Mouse (Mus musculus) cerebellum, adult 9-10 months (tissue): ENCODE measurements at regions not wholly inside any gene's neighbourhood (a gene's known extent, or its start where the extent isn't known, plus 50 kb on each side); places are given as distances from the start of the nearest gene placed in this dataset.
"Not testable (repeated sequence)": the region's sequence is repeated elsewhere in the genome, so short reads cannot be mapped to it uniquely, and the experiment has no call there.

Experiments used
- DNase-seq: peaks from one replicate; pipeline ENCODE4 v3.0.0; 2022

DNA sequence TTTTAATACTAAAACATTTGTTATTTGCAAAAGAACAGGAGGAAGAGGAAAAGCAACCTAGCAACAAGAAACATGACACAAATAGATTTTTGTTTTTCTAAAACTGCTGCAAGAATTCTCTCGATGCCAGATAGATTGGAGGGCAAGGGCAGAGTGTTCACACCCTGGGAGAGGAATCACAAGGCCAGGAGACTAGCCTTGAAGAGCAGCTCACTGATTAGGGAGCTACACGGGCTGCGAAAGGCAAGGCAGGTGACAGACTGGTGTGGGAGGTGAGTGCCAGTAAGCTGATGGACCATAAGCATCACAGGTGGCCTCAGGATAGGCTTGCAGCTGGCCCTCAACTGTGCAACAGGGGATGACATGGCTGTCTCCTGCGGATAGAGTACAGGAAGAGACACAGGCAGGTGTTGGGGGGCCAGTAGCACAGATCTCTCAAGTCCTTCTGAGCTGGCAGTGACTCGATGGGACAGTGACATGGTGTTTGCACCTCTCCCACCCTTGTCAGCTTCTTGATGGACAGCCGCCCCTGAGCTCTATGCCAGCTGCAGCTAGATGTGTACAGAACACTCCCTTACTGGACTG, 102.0 kb upstream of the Abca1 start:
- DNase-seq: no peak

DNA sequence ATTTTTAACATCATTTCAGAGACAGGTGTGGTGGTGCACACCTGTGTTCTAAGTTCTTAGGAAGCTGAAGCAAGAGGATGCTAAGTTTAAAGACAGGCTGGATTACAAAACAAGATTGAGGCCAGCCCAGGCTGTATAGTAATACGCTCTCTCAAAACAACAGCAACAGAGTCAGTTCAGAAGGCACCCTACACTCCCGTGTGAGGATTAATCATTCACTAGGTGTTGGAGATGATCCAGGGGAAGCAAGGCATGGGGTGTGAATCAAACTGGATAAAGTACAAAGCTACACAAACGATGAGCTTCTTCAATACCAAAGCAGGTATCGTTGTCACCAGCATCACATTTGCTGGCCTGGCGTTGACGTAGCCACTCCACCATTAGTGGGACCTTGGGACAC, 99.3 kb upstream of the Abca1 start:
- DNase-seq: no peak

DNA sequence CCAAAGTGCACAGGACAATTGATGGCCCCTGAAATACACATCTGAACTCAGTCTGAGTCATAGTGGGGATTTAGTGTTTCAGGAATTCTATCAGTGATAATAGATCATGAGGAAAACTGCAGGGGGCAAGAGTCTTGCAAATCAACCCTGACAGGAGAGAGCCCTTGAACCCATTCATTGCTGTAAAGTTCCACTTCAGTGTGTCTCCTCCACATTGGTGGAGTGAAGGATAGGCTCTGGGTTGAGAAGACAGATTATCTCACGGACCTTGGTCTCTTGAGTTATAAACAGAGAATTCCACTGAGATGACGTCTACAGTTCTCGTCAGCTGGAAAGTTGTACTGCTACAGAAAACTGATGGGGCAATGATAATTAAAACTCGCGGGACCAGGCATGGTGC, 97.3 kb upstream of the Abca1 start:
- DNase-seq: no peak

DNA sequence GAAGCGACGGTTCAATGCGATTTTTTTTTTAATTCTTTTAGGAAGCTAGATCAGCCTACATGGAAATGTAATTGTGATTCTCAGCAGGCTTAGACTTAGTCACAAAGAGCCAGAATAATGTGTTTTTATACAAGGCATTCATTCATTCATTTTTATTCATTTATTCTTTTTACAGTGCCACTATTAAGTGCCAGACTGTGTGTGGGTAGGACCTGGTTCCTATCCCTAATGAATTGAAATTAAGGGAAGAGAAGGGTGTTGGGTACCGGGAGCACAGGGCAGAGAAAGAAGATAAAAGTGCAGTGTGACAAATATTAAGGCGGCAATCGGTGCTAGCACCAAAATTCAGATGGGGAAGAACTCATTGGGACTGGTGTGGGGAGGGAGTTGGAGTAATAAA, 94.8 kb upstream of the Abca1 start:
- no peak for DNase-seq

DNA sequence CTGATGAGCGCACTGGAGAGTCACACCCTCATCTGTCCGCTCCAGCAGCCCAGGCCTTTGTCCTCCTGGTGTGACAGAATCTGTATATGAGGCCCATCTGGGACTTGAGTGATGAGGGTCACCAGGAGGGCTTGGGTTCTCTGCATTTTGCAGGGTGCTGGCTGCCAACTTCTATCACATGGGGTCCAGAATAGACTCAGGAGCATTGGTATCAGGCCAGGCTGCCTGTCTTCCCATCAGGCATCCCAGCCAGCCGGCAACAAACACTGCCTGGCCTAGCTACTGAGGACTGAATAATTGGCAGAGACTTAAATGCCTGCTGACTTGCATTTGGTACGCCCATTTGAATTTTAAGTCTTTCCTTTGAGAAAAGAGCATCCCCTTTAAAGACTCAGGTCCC, 94.0 kb upstream of the Abca1 start:
- peak; percentile 40 for DNase-seq

DNA sequence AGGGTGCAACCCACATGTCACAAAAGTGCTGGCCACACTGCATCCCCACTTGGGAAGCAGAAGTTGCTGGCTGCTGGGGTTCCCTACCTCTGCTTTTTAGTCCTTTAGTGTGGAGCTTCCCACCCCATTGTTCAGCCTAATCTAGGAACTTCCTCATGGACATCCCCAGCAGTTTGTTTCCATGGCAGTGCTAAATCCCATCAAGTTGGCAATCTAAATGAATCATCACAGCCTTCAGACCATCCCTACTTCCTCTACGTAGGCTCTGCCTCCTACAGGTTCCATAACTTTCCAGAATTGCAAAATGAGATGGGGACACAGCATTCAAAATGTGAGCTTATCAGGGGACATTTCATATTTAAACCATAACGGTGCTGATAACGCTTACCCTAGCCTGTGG, 90.6 kb upstream of the Abca1 start:
- DNase-seq: no peak

DNA sequence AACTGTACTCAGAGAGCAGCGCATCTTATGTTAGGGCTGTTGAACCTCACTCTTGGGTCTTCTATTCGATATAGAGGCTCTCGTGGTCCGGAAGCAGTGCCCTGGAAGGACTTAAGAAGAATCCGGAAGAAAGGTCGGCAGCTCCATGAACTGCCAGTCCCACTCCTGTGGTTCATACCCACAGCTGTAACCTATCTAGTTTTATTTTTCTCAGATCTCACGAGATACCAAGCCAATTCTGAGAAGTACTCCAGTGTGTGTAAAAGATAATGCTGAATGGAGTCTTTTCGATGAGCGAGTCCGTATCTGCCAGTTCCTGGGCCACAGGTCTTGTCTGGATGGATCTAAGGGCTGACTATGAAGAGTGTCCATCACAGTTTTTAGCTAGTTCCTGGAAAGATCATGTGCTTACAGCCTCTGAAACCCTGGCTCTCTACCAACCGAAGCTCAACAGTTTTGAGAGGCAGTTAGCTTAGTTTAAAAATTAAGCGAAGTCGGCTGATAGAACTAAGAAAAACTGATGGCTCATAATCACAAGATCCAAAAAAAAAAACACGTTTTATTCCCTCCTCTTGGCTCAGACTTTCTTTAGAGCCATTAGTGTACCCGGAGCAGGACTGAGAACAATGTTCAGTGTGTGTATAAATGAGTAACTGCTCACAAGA, 86.5 kb upstream of the Abca1 start:
- DNase-seq: no peak

DNA sequence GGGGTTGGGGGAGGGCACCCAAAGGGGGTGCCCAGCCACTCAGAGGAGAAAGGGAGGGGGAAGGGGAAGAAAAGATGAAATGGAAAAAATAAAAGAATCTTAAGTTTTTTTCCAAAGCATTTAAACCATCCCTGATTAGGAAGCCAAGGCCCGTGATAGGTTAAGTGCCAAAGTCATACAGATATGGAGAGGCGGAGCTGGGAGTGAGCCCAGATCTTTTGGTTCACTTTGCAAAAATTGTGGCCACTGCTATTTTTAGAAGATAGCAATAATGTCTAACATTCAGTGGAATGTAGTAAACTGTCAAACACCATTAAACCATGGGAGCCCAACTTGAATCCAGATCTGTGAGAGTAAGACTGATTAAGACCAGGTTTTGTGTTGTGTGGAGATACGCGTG, 85.9 kb upstream of the Abca1 start:
- DNase-seq: no peak

DNA sequence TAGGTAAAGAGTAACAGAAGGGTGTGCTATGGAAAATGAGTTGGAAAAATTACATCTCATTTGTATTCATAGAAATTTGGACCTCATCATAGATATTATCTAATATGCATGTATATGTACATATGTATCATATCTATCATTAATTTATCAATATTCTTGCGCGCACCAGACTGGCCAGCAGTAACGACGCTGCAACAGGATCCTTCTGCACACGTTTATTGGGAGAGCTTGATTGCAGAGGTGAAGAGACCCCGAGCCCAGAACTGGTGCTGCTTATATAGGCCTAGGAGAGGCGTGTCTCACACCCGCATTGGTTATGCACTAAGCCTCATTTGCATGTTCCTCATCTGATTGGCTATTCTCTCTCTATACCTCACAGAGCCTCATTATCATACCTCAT, 83.8 kb upstream of the Abca1 start:
- not testable (repeated sequence) for DNase-seq

DNA sequence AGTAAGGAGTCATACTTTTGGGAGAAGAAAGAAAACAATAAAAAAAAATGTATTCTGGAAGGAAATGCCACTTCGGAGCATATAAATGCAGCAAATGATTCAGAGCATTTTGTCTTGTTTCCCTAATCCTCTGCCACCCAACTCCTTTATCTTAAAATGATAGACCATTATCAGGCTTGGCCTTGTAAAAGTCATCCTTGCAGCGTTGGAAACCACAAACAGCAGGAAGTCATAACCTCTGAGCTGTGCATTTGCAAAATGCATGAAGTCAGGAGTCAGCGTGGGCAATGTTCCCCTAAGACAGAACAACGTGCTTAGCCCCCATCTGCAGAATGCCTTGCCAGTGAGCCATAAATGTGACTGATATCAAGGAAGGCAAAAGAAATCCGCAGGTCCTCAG, 80.2 kb upstream of the Abca1 start:
- no peak for DNase-seq

DNA sequence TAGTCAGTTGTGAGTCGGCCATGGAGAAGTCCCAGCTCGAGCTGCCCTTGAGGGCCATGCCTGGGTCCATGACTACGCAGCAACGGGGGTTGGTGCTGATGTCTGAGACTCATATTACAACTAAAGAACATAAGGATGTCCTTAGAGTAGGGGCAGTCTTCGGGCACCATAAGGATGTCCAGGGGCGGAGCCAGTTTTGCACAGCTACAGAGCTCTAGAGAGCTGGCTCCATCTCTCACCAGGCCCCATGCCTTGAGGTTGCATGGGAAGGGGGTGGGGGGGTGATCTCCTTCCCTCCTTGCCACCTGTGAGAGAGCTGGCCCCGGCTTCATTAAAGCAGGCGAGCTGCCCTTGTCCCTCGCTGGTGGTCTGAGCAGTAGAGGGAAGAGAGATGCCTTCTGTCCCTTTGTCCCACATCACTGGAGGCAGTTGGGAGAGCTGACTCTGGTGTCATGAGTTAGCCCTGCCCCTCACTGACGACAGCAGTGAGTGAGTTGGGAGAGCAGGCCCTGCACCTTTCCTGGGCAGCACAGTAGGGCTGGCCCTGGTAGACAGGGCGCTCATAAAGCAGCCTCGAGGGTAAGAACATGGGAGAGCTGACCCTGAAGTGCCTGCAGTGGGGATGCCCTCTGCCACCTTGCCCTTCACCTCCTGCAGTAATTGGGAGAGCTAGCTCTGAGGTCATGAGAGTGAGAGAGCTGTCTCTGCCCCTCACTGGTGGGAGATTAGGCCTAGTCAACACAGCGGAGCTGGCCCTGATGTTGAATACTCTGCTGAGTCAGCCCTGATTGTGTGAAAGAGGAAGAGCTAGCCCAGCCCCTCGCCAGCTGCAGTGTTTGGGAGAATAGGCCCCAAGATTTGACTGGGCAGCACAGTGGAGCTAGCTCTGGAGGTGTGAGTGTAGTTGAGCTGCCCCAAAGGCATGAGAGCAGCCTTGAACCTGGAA, 78.9 kb upstream of the Abca1 start:
- DNase-seq: no peak

DNA sequence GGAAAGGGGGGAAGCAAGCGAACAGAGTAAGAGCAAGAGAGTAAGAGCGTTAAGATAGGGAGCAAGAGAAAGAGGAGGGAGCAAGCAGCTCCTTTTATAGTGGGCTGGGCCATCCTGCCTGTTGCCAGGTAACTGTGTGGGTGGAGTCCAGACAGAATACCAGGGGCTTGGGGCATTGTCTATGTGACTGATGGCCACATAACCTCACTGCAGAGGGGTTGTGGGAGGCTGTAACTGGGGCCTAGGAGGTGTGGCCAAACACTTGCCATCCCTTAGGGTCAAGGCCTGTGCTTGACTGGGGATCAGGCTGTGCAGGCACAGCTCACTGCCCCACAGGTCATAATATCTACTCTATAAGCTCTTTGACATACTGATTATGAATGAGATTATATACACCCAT, 76.2 kb upstream of the Abca1 start:
- DNase-seq: no peak

DNA sequence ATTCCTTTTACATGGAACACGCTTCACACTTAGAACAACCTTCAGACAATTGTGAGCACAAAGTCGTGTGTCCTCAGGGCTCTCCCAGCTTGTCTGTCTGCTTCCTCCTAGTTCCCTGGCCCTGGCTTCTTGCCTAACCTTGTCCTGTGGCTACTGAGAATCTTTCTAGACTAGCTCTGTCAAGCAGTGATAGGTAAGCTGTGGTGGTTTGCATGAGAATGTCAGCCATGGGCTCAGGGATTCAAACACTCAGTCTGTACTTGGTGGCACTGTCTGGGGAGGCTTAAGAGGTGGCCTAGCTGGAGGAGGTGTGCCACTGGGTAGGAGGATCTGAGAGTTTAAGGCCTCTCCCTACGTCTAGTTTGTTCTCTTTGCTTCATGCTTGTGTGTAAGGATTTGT, 72.7 kb upstream of the Abca1 start:
- no peak for DNase-seq

DNA sequence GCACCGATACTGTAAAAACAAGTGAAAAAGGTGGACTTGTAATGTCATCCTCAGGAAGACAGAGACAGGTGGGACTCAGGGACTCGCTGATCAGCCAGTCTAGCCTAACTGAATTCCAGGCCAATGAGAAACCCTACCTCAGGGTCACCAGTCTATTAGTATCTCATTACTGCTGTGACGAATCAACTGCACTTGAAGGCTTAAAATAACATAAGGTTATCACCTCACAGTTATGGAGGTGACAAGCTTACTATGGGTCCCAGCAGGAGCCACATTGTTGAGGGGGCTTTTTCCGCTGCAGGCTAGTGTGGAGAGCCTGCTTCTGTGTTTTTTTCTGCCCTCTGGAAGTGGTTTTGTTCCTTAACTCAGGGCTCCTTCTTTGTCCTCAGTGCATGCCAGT, 72.2 kb upstream of the Abca1 start:
- no peak for DNase-seq

DNA sequence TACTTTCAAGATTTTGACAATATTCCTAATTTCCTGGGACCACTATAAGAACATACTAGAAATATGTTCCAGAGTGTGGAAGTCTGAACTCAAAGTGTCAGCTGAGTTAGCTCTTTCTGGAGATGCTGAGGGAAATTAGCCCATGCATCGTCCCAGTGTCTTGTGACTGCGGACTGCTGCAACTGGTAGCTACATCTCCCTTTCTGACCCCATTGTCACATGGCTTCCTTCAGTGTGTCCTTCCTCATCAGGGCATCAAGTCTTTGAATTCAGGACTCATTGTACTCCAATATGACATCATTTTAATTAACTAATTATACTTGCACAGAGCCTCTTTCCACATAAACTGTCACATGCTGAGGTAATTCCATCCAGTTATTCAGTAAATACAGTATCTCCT, 71.4 kb upstream of the Abca1 start:
- DNase-seq: no peak

DNA sequence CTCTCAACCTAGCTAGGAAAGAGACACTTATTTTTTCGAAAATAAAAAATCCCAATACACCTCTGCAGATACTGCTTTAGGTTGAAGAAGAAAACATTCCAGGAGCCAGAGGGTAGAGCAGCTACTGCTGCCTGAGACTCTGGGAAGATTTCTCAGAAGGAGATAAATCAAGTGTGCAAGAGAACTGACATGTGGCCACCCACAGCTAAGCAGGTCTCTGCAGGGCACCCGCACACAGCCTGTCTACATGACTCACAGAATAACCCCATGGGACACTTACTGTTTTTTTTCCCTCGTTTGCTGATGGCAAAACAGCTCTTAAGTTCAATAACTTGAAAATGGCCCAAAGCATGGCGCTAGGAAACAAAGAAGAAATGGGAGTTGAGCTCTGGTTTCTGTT, 68.7 kb upstream of the Abca1 start:
- DNase-seq: no peak

DNA sequence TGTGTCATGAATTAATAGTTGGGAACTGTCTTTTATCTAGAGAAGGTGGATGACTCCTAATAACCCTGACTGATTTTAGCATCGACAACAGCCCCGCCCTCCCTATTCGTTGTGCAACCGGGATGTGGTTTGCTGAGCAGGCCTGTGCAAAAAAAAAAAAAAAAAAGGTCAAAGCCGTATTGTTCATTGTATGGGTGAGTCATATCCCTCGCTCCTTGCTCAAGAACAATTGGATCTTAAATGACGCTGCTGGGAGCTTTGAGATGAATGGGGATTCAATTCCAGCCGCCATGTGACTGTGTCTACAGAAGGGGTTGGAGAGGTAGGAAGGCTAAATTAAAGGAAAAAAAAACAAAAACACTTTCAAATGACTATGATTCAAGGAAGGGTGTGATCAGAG, 68.1 kb upstream of the Abca1 start:
- DNase-seq: no peak

DNA sequence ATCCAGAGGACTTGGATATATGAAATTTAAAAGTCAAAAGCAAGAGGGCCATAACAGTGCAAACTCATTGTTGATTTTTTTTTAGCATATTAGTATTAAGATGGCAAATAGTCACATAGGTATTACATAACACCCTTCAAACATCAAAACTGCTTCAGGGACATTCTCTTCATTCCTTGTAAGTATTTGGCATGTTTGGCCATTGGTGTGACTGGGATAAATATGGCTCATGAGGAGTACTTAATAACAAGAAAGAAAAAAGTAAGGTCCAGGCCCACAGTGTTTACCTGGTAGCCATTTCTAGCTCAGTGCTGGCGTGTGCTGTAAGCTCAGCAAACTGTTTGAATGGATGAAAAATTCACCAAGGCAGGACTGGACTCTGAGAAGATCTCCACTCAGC, 67.4 kb upstream of the Abca1 start:
- no peak for DNase-seq

DNA sequence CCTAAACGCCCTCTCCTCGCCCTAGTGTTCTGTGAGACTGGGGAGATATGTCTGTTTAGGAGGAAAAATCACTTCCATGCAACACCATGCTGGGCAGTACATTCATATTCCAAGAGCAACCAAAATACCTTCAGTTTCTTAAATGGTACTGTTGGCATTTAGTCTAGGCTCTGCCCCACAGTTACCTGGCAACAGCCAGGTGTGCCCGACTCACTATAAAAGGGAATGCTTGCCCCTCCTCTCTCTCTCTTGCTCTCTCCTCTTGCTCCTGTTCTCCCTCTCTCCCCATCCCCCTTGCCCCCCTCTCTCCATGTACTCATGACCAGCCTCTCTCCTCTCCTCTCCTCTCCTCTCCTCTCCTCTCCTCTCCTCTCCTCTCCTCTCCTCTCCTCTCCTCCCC, 66.7 kb upstream of the Abca1 start:
- no peak for DNase-seq

DNA sequence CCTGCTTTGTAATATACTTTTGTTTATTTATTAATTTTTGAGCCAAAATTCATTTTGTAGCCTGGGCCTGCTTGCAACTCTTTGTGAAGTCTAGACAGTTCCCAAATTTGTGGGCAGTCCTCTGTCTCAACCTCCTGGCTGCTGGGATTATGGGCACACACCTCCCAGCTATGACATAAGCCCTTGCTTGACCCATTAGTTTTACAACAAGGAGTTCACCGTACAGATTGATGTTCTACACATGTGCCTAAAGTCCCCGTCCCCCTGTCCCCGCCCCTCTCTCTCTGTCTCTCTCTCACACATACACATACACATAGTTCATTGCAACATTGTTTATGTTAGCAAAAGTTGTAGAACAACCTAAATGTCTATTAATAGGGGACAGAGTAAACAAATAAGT, 63.7 kb upstream of the Abca1 start:
- DNase-seq: no peak

DNA sequence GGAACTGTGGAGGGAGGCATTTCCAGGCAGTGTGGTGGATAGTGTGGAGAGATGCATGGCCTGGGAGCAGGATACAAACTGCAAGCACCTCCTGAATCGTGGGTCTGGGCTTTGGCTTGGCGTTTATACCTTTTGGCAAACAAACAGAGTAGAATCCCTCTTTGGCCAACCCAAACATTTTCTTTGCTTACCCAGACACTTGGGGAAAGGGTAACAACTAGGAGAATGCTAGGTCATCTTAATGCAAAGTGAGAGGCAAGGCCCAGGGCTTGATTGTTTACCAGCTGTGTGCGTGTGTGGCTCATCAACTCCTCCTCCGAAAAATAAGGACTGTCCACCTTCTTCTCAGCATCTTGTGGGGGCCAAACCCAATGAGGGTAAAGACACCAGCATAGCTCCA, 61.1 kb upstream of the Abca1 start:
- no peak for DNase-seq

DNA sequence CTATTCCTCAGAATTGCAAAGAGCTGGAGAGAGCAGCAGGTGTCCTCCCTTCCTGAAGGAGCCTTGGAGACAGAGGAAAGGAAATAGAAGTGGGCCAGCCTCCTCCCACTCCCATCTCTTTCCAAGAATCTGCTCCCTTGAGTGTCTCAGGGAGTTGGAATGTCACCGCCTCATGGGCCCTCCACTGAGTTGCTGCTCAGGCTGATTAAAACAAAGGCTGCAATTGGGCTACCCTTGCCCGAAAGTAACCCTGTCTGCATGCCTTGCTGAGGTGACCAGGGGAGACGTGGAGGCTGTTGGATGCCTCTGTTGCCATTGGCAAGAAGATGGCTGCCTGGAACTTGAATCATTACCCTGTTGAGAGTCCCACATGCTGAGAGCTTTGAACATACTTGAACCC, 59.7 kb upstream of the Abca1 start:
- DNase-seq: peak; percentile 32

DNA sequence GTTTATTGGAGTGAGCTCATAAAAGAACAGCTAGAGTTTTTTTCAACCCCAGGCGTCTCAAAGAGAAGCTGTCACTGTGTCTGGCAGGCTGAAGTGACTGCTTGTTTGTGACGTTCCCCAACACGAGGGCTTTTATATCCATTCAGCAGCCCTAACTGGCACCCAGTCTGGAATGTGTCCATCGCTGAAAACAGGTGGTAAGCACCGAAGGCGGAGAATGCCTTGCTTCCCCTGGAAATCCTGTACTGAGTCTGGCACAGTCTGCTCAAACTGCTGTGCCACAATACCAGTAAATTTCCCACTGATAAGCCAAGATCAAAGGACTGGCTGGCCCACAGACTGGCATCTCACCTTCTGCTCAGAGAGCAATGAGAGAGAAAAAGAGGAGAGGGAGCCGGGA, 59.1 kb upstream of the Abca1 start:
- DNase-seq: peak; percentile 40

DNA sequence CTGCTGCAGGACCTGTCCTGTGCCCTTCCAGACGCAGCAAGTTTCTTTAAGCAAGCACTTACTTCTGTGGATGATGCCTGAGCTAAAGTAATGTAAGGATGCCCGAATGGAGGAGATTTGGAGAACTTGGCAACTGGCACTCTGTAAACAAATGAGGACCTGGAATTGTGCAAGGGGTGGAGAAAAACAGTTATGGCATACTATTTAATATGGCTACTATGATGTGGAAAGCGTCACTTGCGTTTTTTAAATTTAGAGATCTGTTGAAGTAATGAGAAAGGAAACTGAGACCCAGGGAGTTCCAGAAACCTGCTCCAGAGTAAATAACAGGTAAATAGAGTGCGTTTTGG, 58.6 kb upstream of the Abca1 start:
- DNase-seq: no peak
